Mouse (Mus musculus): ENCODE data around the gene Col4a3.

GRCm38 (mm10) chr1:82554889-82555288 is 31.8 kb upstream of the Col4a3 start:
- TF ChIP-seq CTCF (IDR thresholded peaks at IDR 0.05; ENCODE audit: borderline replicate concordance, insufficient read depth, low read length) (no peak), POLR2A (IDR thresholded peaks at IDR 0.05; ENCODE audit: low read depth, low read length) (no peak)

Measured in embryonic fibroblast, embryonic 13.5 days (primary cell).